Mouse (Mus musculus): ENCODE results near the gene Slc17a7.
"Not testable (repeated sequence)": the region's sequence is repeated elsewhere in the genome, so short reads cannot be mapped to it uniquely, and the experiment has no call there.

The Slc17a7 gene

GRCm38 (mm10) chr7:45154096-45154992 lies 9.4 kb upstream of the Slc17a7 start, which contains the start of the genes Pih1d1 and Aldh16a1:
Gene Pih1d1, plus strand, starts transcription at chr7:45154303.
Gene Aldh16a1, minus strand, starts transcription at chr7:45154584.
- peak; percentile 95 to 96 for DNase-seq (ENCODE audit: low spot score in 2 of 2)

DNA sequence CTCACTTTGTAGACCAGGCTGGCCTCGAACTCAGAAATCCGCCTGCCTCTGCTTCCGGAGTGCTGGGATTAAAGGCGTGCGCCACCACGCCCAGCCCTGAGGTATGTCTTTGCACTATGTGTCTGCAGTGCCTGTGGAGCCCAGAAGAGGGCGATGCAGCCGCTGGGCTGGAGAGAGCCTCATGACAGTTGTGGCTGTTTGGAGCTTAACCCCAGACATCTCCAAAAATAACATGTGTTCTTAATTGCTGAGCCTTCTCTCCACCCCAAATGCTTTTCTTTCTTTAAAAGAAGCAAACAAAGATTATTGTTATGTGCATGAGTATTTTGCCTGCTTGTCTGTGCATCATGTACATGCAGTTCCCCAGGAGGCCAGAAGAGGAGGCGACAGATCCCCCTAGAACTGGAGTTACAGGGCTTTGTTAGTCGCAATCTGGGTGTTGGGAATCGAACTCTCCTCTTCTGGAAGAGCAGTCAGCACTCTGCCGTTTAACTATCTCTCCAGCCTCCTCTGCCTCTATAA lies 8.7 kb upstream of the Slc17a7 start:
- peak in 1 of 2 experiments; percentile 31 for DNase-seq (ENCODE audit: low spot score in 2 of 2)

GRCm38 (mm10) chr7:45155590-45155989 lies 8.2 kb upstream of the Slc17a7 start:
- DNase-seq (ENCODE audit: low spot score in 2 of 2), result no peak

DNA sequence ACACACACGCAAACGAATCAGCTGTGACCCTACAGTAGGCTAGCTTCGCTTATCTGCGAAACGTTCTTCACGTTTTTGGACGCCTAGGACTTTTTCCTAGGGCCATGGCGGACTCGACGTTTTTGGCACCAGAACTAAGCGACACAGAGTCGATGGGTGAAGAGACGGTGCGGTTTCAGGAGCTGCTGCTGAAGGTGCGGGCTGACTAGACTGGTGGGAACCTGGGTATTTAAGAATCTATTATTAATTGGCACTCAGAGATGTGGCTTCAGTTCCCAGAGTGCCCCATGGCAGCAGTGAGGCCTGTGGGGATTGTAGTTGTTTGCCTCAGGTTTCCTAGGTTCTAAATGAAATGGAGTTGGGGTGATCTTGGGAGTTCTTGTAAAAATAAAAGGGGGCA lies 7.5 kb upstream of the Slc17a7 start:
- no peak for DNase-seq (ENCODE audit: low spot score in 2 of 2)

GRCm38 (mm10) chr7:45157459-45157858 lies 6.3 kb upstream of the Slc17a7 start:
- peak; percentile 53 to 63 for DNase-seq (ENCODE audit: low spot score in 2 of 2)

DNA sequence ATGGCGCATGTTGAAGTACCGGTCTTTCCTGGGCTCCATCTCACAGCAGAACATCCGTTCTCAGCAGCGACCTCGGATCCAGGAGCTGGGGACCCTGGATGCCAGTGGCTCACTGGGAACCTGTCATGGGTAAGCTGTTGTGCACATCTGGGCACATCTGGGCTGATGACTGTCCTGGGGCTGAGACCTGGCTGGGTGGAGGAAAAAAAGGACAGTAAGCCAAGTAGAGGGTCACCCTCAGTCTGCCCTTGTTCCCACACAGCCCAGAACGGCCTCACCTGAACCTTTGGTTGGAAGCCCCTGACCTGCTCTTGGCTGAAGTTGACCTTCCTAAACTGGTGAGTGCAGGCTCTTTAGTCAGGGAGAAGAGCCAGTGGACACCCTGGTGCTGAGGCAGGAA lies 4.8 kb upstream of the Slc17a7 start:
- DNase-seq (ENCODE audit: low spot score in 2 of 2), result no peak

DNA sequence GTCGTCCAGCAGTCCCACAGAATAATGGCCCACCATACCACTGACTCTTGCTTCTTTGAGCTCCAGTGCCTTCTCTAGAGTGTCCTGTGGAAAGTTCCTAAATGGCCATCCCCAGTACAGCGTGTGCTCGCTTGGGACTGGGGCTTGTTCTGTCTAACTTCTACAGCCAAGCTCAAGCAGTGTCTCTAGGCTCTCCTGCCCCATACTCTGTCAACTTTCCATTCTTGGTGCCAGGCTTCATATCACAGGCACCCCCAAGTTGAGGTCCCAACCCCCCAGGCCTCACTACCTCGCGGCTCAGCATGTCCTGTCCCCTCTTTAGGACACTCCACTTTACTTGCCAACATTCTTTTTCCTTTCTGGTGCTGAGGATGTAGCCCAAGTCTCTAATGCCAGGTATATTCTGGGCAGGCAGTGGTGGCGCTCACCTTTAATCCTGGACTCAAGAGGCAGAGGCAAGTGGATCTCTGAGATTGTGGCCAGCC lies 3.4 kb upstream of the Slc17a7 start:
- no peak for DNase-seq (ENCODE audit: low spot score in 2 of 2)

- DNase-seq (ENCODE audit: low spot score in 2 of 2), result no peak
Observed at GRCm38 (mm10) chr7:45160866-45161265, 2.9 kb upstream of the Slc17a7 start.

GRCm38 (mm10) chr7:45161612-45162473 lies 1.9 kb upstream of the Slc17a7 start:
- peak; percentile 90 to 93 for DNase-seq (ENCODE audit: low spot score in 2 of 2)

- DNase-seq (ENCODE audit: low spot score in 2 of 2), result no peak
Observed at GRCm38 (mm10) chr7:45162551-45162950, 1.2 kb upstream of the Slc17a7 start.

GRCm38 (mm10) chr7:45162996-45163615 lies 643 bp upstream of the Slc17a7 start:
- no peak for DNase-seq (ENCODE audit: low spot score in 2 of 2)

DNA sequence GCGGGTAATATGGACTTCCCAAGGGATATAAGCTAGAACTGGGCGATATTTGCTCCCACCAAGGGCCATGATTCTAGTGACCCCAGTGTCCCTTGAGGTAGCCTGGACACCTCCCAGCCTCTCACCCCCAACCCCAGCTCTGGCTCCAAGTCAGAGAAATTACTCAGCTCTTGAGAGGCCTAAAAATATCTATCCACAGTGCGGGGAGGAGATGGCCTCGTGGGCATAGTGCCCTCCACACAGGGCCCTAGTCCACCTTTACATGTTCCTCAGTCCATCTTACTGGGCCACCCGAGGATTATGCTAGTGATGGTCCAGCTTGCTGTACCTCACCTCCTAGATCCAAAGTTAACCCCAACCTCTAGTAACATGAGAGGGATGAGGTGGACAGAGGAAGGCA lies 1.1 kb downstream of the Slc17a7 start:
- DNase-seq (ENCODE audit: low spot score in 2 of 2), result no peak

DNA sequence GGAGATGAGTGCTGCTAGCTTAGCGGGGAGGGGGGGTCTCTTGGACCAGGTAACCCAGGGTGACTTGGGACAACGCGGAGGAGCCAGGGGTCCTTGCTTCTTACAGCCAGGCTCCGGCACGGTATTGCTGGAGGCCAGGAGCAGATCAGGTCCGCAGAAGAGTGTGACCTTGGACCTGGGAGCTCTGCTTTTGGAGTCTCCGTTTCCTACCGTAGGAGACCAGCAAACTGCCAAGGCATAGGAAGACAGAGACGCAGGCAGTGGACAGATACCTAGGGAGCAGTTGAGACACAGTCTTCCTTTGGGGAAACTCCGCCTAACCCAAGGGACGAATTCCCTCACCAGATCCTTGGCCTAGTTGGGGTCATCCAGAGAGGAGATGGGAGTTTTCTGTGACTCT lies 2.0 kb downstream of the Slc17a7 start:
- DNase-seq (ENCODE audit: low spot score in 2 of 2), result no peak

GRCm38 (mm10) chr7:45166950-45167401 lies 3.2 kb downstream of the Slc17a7 start:
- no peak for DNase-seq (ENCODE audit: low spot score in 2 of 2)

DNA sequence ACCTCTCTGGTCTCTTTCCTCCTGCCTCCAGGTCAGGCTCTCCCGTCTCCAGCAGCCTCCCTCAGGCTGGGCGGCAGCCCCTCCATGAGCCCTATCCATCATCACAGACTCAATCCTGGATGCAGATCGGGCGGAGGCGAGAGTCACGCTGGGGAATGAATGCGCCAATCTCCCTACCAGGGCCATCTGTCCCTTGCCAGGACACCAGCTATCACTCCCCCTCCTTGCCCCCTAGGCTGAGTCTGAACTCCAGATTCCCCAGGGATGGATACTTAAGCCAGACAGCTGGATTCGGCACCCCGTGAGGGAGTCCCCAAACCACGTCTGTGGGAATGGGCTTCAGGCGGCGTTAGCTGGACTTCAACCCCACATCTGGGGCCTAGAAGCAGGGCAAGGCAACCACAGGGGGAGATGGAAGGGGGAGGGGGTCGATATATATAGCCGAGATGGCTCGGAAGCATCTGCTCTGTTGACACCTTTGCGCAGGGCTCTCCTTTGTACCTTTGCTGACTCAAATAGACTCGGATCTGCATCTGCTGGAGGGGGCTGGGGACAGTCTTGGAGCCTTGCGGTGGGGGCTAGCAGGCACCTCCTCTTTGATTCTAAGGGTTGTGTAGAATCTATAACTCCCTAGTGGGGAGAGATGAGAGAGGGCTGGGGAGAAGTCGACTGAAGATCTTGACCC lies 4.2 kb downstream of the Slc17a7 start:
- peak in 1 of 2 experiments; percentile 68 for DNase-seq (ENCODE audit: low spot score in 2 of 2)

DNA sequence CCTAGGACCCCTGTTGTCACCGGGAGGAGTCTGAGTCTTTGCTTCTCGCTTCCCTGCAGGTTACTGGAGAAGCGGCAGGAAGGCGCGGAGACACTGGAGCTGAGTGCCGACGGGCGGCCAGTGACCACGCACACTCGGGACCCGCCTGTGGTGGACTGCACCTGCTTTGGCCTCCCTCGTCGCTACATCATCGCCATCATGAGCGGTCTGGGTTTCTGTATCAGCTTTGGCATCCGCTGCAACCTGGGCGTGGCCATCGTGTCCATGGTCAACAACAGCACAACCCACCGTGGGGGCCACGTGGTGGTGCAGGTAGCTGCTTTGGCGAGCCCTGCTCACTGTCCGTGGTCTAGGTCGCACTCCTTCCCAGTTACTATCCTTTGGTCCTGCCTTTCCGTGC lies 4.9 kb downstream of the Slc17a7 start:
- no peak for DNase-seq (ENCODE audit: low spot score in 2 of 2)

DNA sequence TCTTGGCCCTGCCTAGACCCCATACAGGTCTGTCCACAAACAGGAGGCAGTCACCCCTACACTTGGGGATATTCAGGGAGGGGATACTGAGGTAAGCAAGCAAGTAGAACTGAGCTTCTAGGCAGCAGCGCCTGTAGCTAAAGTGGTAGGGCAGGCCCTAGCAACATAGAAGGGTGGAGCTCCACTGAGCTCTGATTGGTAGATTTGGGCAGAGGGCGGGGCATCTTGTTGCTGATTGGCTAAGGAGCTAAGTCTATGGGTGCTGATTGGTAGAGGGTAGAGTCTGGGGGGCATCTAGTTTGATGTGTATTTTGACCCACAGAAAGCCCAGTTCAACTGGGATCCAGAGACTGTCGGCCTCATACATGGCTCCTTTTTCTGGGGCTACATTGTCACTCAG lies 5.7 kb downstream of the Slc17a7 start:
- DNase-seq (ENCODE audit: low spot score in 2 of 2), result no peak

- no peak for DNase-seq (ENCODE audit: low spot score in 2 of 2)
Observed at GRCm38 (mm10) chr7:45172974-45173373, 9.2 kb downstream of the Slc17a7 start.

- not testable (repeated sequence) for DNase-seq (ENCODE audit: low spot score in 2 of 2)
Observed at GRCm38 (mm10) chr7:45173772-45174171, 10.0 kb downstream of the Slc17a7 start.

DNA sequence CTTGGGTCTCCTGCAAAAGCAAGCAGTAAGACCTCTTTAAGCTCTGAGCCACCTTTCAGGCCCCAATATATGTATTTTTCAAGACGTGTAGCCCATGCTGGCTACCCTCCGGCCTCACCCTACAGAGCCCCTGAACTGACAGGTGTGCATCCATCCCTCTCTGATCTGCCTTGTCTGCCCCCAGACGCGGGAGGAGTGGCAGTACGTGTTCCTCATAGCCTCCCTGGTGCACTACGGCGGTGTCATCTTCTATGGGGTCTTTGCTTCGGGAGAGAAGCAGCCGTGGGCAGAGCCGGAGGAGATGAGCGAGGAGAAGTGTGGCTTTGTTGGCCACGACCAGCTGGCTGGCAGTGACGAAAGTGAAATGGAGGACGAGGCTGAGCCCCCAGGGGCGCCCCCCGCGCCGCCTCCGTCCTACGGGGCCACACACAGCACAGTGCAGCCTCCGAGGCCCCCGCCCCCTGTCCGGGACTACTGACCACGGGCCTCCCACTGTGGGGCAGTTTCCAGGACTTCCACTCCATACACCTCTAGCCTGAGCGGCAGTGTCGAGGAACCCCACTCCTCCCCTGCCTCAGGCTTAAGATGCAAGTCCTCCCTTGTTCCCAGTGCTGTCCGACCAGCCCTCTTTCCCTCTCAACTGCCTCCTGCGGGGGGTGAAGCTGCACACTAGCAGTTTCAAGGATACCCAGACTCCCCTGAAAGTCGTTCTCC lies 11.0 kb downstream of the Slc17a7 start:
- no peak for DNase-seq (ENCODE audit: low spot score in 2 of 2)
